Mouse (Mus musculus): ENCODE data around the gene Med12l. TPM values are rescaled to one million over a fixed set of nuclear protein-coding genes. Genes with fewer than 3 reads are reported as not detected.

Gene Med12l
- polyA plus RNA-seq, 1 experiment, result 11.7 TPM

GRCm38 (mm10) chr3:59125783-59126555 lies 120.3 kb downstream of the Med12l start:
- no peak overlapping the region for H3K9ac ChIP-seq (ENCODE audit: low read depth, poor library complexity, severe bottlenecking)
- H3K27ac ChIP-seq (ENCODE audit: insufficient read depth, low read length), result no peak overlapping the region
- no peaks in the 10 kb centered on the region for H3K27me3 ChIP-seq (ENCODE audit: control insufficient read depth, insufficient read depth, low read length, poor library complexity, severe bottlenecking)
- H3K9me3 ChIP-seq (replicated peaks; ENCODE audit: control insufficient read depth, insufficient read depth, low read length, poor library complexity, severe bottlenecking), result no peaks in the 10 kb centered on the region
- no peak overlapping the region for H3K4me3 ChIP-seq (ENCODE audit: low read depth, low read length)
- TF ChIP-seq EP300 (IDR thresholded peaks at IDR 0.05; ENCODE audit: insufficient read depth, low read depth, low read length) (no peak), POLR2A (IDR thresholded peaks at IDR 0.05; ENCODE audit: insufficient read depth, low read length) (no peak), CTCF (IDR thresholded peaks at IDR 0.05; ENCODE audit: low read depth, low read length) (no peak)
- H3K36me3 ChIP-seq (ENCODE audit: control insufficient read depth, insufficient read depth, low read length, poor library complexity, severe bottlenecking), result no peaks in the 10 kb centered on the region
- no peaks in the 10 kb centered on the region for H3K4me1 ChIP-seq (ENCODE audit: control insufficient read depth, insufficient read depth, low read length)

- TF ChIP-seq EP300 (IDR thresholded peaks at IDR 0.05; ENCODE audit: insufficient read depth, low read depth, low read length), result no peak
- no peak for TF ChIP-seq POLR2A (IDR thresholded peaks at IDR 0.05; ENCODE audit: insufficient read depth, low read length)
- no peak for TF ChIP-seq CTCF (IDR thresholded peaks at IDR 0.05; ENCODE audit: low read depth, low read length)
- Histone ChIP-seq H3K9ac (ENCODE audit: low read depth, poor library complexity, severe bottlenecking) (no peak overlapping the region), H3K27me3 (ENCODE audit: control insufficient read depth, insufficient read depth, low read length, poor library complexity, severe bottlenecking) (no peaks in the 10 kb centered on the region), H3K36me3 (ENCODE audit: control insufficient read depth, insufficient read depth, low read length, poor library complexity, severe bottlenecking) (no peaks in the 10 kb centered on the region), H3K27ac (ENCODE audit: insufficient read depth, low read length) (no peak overlapping the region), H3K9me3 (replicated peaks; ENCODE audit: control insufficient read depth, insufficient read depth, low read length, poor library complexity, severe bottlenecking) (no peaks in the 10 kb centered on the region), H3K4me3 (ENCODE audit: low read depth, low read length) (no peak overlapping the region), H3K4me1 (ENCODE audit: control insufficient read depth, insufficient read depth, low read length) (no peaks in the 10 kb centered on the region)
Measured at GRCm38 (mm10) chr3:59128681-59129080, 123.1 kb downstream of the Med12l start.

- Histone ChIP-seq H3K9ac (ENCODE audit: low read depth, poor library complexity, severe bottlenecking) (no peak overlapping the region), H3K9me3 (replicated peaks; ENCODE audit: control insufficient read depth, insufficient read depth, low read length, poor library complexity, severe bottlenecking) (no peaks in the 10 kb centered on the region), H3K36me3 (ENCODE audit: control insufficient read depth, insufficient read depth, low read length, poor library complexity, severe bottlenecking) (no peaks in the 10 kb centered on the region), H3K4me1 (ENCODE audit: control insufficient read depth, insufficient read depth, low read length) (no peaks in the 10 kb centered on the region), H3K4me3 (ENCODE audit: low read depth, low read length) (no peak overlapping the region), H3K27ac (ENCODE audit: insufficient read depth, low read length) (no peak overlapping the region), H3K27me3 (ENCODE audit: control insufficient read depth, insufficient read depth, low read length, poor library complexity, severe bottlenecking) (no peaks in the 10 kb centered on the region)
- no peak for TF ChIP-seq CTCF (IDR thresholded peaks at IDR 0.05; ENCODE audit: low read depth, low read length)
- TF ChIP-seq POLR2A (IDR thresholded peaks at IDR 0.05; ENCODE audit: insufficient read depth, low read length), result no peak
- TF ChIP-seq EP300 (IDR thresholded peaks at IDR 0.05; ENCODE audit: insufficient read depth, low read depth, low read length), result no peak
Measured at GRCm38 (mm10) chr3:59129547-59129946, 123.9 kb downstream of the Med12l start.

- Histone ChIP-seq H3K4me3 (ENCODE audit: low read depth, low read length) (no peak overlapping the region), H3K9ac (ENCODE audit: low read depth, poor library complexity, severe bottlenecking) (no peak overlapping the region), H3K4me1 (ENCODE audit: control insufficient read depth, insufficient read depth, low read length) (no peaks in the 10 kb centered on the region), H3K27me3 (ENCODE audit: control insufficient read depth, insufficient read depth, low read length, poor library complexity, severe bottlenecking) (no peaks in the 10 kb centered on the region), H3K27ac (ENCODE audit: insufficient read depth, low read length) (no peak overlapping the region), H3K9me3 (replicated peaks; ENCODE audit: control insufficient read depth, insufficient read depth, low read length, poor library complexity, severe bottlenecking) (no peaks in the 10 kb centered on the region), H3K36me3 (ENCODE audit: control insufficient read depth, insufficient read depth, low read length, poor library complexity, severe bottlenecking) (no peaks in the 10 kb centered on the region)
- TF ChIP-seq CTCF (IDR thresholded peaks at IDR 0.05; ENCODE audit: low read depth, low read length) (no peak), EP300 (IDR thresholded peaks at IDR 0.05; ENCODE audit: insufficient read depth, low read depth, low read length) (no peak), POLR2A (IDR thresholded peaks at IDR 0.05; ENCODE audit: insufficient read depth, low read length) (no peak)
Measured at GRCm38 (mm10) chr3:59130431-59130830, 124.8 kb downstream of the Med12l start.

GRCm38 (mm10) chr3:59131081-59131480 lies 125.5 kb downstream of the Med12l start:
- H3K4me3 ChIP-seq (ENCODE audit: low read depth, low read length), result no peak overlapping the region
- H3K4me1 ChIP-seq (ENCODE audit: control insufficient read depth, insufficient read depth, low read length), result no peaks in the 10 kb centered on the region
- no peaks in the 10 kb centered on the region for H3K36me3 ChIP-seq (ENCODE audit: control insufficient read depth, insufficient read depth, low read length, poor library complexity, severe bottlenecking)
- H3K9me3 ChIP-seq (replicated peaks; ENCODE audit: control insufficient read depth, insufficient read depth, low read length, poor library complexity, severe bottlenecking), result no peaks in the 10 kb centered on the region
- H3K27me3 ChIP-seq (ENCODE audit: control insufficient read depth, insufficient read depth, low read length, poor library complexity, severe bottlenecking), result no peaks in the 10 kb centered on the region
- TF ChIP-seq EP300 (IDR thresholded peaks at IDR 0.05; ENCODE audit: insufficient read depth, low read depth, low read length), result no peak
- TF ChIP-seq CTCF (IDR thresholded peaks at IDR 0.05; ENCODE audit: low read depth, low read length), result no peak
- no peak for TF ChIP-seq POLR2A (IDR thresholded peaks at IDR 0.05; ENCODE audit: insufficient read depth, low read length)
- H3K9ac ChIP-seq (ENCODE audit: low read depth, poor library complexity, severe bottlenecking), result no peak overlapping the region
- H3K27ac ChIP-seq (ENCODE audit: insufficient read depth, low read length), result no peak overlapping the region

- Histone ChIP-seq H3K27me3 (ENCODE audit: control insufficient read depth, insufficient read depth, low read length, poor library complexity, severe bottlenecking) (no peaks in the 10 kb centered on the region), H3K9me3 (replicated peaks; ENCODE audit: control insufficient read depth, insufficient read depth, low read length, poor library complexity, severe bottlenecking) (no peaks in the 10 kb centered on the region), H3K27ac (ENCODE audit: insufficient read depth, low read length) (no peak overlapping the region), H3K4me1 (ENCODE audit: control insufficient read depth, insufficient read depth, low read length) (no peaks in the 10 kb centered on the region), H3K36me3 (ENCODE audit: control insufficient read depth, insufficient read depth, low read length, poor library complexity, severe bottlenecking) (no peaks in the 10 kb centered on the region), H3K9ac (ENCODE audit: low read depth, poor library complexity, severe bottlenecking) (no peak overlapping the region), H3K4me3 (ENCODE audit: low read depth, low read length) (no peak overlapping the region)
- TF ChIP-seq CTCF (IDR thresholded peaks at IDR 0.05; ENCODE audit: low read depth, low read length), result no peak
- no peak for TF ChIP-seq EP300 (IDR thresholded peaks at IDR 0.05; ENCODE audit: insufficient read depth, low read depth, low read length)
- no peak for TF ChIP-seq POLR2A (IDR thresholded peaks at IDR 0.05; ENCODE audit: insufficient read depth, low read length)
Measured at GRCm38 (mm10) chr3:59131966-59132365, 126.3 kb downstream of the Med12l start.
